8 mouse cellular contexts compared by ENCODE assay signal in genomic region chr7:139363281-139364004, GRCm38 (mm10). TPM values are rescaled to one million over a fixed set of nuclear protein-coding genes. Genes with fewer than 3 reads are reported as not detected.
DNase-seq lines count a peak whose midpoint lies in the region; ATAC-seq lines count a peak whose summit lies in the region.

No protein-coding gene starts in this region.

- no peaks in the 10 kb centered on the region for H3K27me3 ChIP-seq in forebrain, embryonic 12.5 days
- no peaks in the 10 kb centered on the region for H3K27me3 ChIP-seq in hindbrain, embryonic 13.5 days

- WGBS in forebrain, embryonic 12.5 days: 51% methylated on average over 13 of the region's 13 CpGs
- WGBS in hindbrain, embryonic 13.5 days: 56% methylated on average over 13 of the region's 13 CpGs

- H3K4me1 ChIP-seq in forebrain, embryonic 12.5 days: peaks cover 28% of the 10 kb centered on the region
- H3K4me1 ChIP-seq in hindbrain, embryonic 13.5 days (replicated peaks): peaks cover 33% of the 10 kb centered on the region

- peak overlapping the region; percentile 61; the same call in 1 of the 2 replicates for H3K27ac ChIP-seq in forebrain, embryonic 12.5 days
- H3K27ac ChIP-seq in hindbrain, embryonic 13.5 days: peak overlapping the region; percentile 59

- DNase-seq in adrenal gland, postnatal 14 days: peak; percentile 57
- no peak for DNase-seq in adrenal gland, adult 18-20 months (ENCODE audit: low spot score in 2 of 2)
- peak; percentile 28 for DNase-seq in 3T3-L1 (ENCODE audit: low read depth, low spot score)
- peak; percentile 24 for DNase-seq in mesoderm, embryonic 11.5 days (ENCODE audit: low read depth, low spot score)
- DNase-seq in MN1 (ENCODE audit: low spot score): no peak
- DNase-seq in right cerebral cortex, adult 2 months (ENCODE audit: low spot score in 2 of 2): no peak

- H3K4me3 ChIP-seq in forebrain, embryonic 12.5 days (replicated peaks): no peak overlapping the region
- no peak overlapping the region for H3K4me3 ChIP-seq in hindbrain, embryonic 13.5 days

- no peaks in the 10 kb centered on the region for H3K9me3 ChIP-seq in forebrain, embryonic 12.5 days
- no peaks in the 10 kb centered on the region for H3K9me3 ChIP-seq in hindbrain, embryonic 13.5 days

- H3K4me2 ChIP-seq in forebrain, embryonic 12.5 days: peak overlapping the region; percentile 22
- no peak overlapping the region for H3K4me2 ChIP-seq in hindbrain, embryonic 13.5 days

- peak; percentile 66 for ATAC-seq in forebrain, embryonic 12.5 days (ENCODE audit: low FRiP score)
- ATAC-seq in hindbrain, embryonic 13.5 days (ENCODE audit: low FRiP score): peak; percentile 52

- H3K36me3 ChIP-seq in forebrain, embryonic 12.5 days (replicated peaks): no peaks in the 10 kb centered on the region
- H3K36me3 ChIP-seq in hindbrain, embryonic 13.5 days: no peaks in the 10 kb centered on the region

- H3K9ac ChIP-seq in forebrain, embryonic 12.5 days: no peak overlapping the region
- no peak overlapping the region for H3K9ac ChIP-seq in hindbrain, embryonic 13.5 days

RNA-seq across cellular contexts. Expression of gene Inpp5a, which starts 25.5 kb away (rescaled TPM):
- 60.1 and 60.3 TPM in 2 replicates for total RNA-seq in adrenal gland, postnatal 14 days (2021)
- 100 to 1,000 TPM in 1 of 2 experiments, 10 to 100 TPM in 1; 80.9 to 101 TPM for total RNA-seq in adrenal gland, adult 18-20 months (2021)
- 17.3 TPM in 2 replicates for polyA plus RNA-seq in forebrain, embryonic 12.5 days (2016; fragmentation: Nextera tagmentation; extraction: Ambion mirVana)
- polyA plus RNA-seq in hindbrain, embryonic 13.5 days (2015; fragmentation: Nextera tagmentation; extraction: Ambion mirVana): 15.9 and 16.4 TPM in 2 replicates

Comparison
In these comparisons a context has a peak if more than half of its experiments do, and no peak if none do; other contexts are left out.
1. DNase-seq: peak in adrenal gland, postnatal 14 days (single experiment), 3T3-L1 (single experiment) and mesoderm, embryonic 11.5 days (single experiment); none in adrenal gland, adult 18-20 months (0 of 2), MN1 (single experiment) and right cerebral cortex, adult 2 months (0 of 2).